Mouse (Mus musculus) limb, embryonic 14.5 days (tissue): Measurements from ENCODE around the gene Rnaseh2a. TPM values are rescaled to one million over a fixed set of nuclear protein-coding genes. Genes with fewer than 3 reads are reported as not detected.

ENCODE experiments used
- ATAC-seq: fragments of 200-750 bp; cut with Nextera tagmentation; 2 replicates; pipeline ENCODE4 v1.8.0; 2017; ENCODE audit warnings: low read depth, moderate number of reproducible peaks, moderate TSS enrichment; ENCODE audit not compliant: low FRiP score
- DNase-seq: peaks from one replicate; pipeline ENCODE4 v3.0.0-alpha.2; 2015; ENCODE audit warnings: low spot score
- H3K27ac ChIP-seq: fragments of 300-500 bp; sonication (generic); replicated peaks from 2 replicates; pipeline ENCODE4 v1.5.1; 2014; ENCODE audit warnings: low read depth, mild to moderate bottlenecking, low read length, moderate library complexity, mixed read lengths
- H3K27me3 ChIP-seq: fragments of 300-500 bp; sonication (generic); 2 replicates; pipeline ENCODE4 v1.6.1; 2014; ENCODE audit warnings: low read length, mixed read lengths; ENCODE audit not compliant: control insufficient read depth, insufficient read depth
- H3K36me3 ChIP-seq: fragments of 300-500 bp; sonication (generic); 2 replicates; pipeline ENCODE4 v1.6.1; 2014; ENCODE audit warnings: mild to moderate bottlenecking, low read length, moderate library complexity, mixed read lengths; ENCODE audit not compliant: control insufficient read depth, insufficient read depth
- H3K4me1 ChIP-seq: fragments of 300-500 bp; sonication (generic); 2 replicates; pipeline ENCODE4 v1.6.1; 2014; ENCODE audit warnings: antibody characterized with exemption, low read length, mixed read lengths; ENCODE audit not compliant: control insufficient read depth, insufficient read depth
- H3K4me2 ChIP-seq: fragments of 300-500 bp; sonication (generic); replicated peaks from 2 replicates; pipeline ENCODE4 v1.6.1; 2014; ENCODE audit warnings: low read depth, mild to moderate bottlenecking, low read length, moderate library complexity; ENCODE audit not compliant: severe bottlenecking
- H3K4me3 ChIP-seq: fragments of 300-500 bp; sonication (generic); replicated peaks from 2 replicates; pipeline ENCODE4 v1.5.1; 2014; ENCODE audit warnings: low read length
- H3K9ac ChIP-seq: fragments of 300-500 bp; sonication (generic); 2 replicates; pipeline ENCODE4 v1.6.1; 2014; ENCODE audit warnings: mild to moderate bottlenecking, low read depth, low read length, moderate library complexity; ENCODE audit not compliant: severe bottlenecking
- H3K9me3 ChIP-seq: fragments of 300-500 bp; sonication (generic); 2 replicates; pipeline ENCODE4 v1.6.1; 2016; ENCODE audit warnings: low read length; ENCODE audit not compliant: control insufficient read depth
- POLR2A ChIP-seq: fragments of 200-500 bp; IDR thresholded peaks from 2 replicates; pipeline ENCODE4 v1.8.0; 2012; ENCODE audit warnings: inconsistent platforms, mild to moderate bottlenecking, moderate library complexity, borderline replicate concordance; ENCODE audit not compliant: insufficient read depth, insufficient read length; ENCODE audit errors: extremely low read depth
- WGBS: fragments of 180-500 bp; shearing (Covaris S2); extraction: QIAGEN DNeasy Blood & Tissue Kit; methylation state at CpG from one replicate; pipeline ENCODE4 v1.1.7; 2014; 5-methylcytosine and 5-hydroxymethylcytosine counted together
- polyA plus RNA-seq, 2 experiments: library from polyadenylated mRNA; depleted of rRNA in 1 of 2; stranded (reverse) in 1 of 2; unstranded in 1 of 2; fragments of >200 nt; fragmentation: Nextera tagmentation in 1 of 2; extraction: Ambion mirVana in 1 of 2; gene quantifications; 2 replicates each; pipeline versions ENCODE4 v1.2.1 to v1.2.3; 2012 to 2014

Rnaseh2a gene
- polyA plus RNA-seq, 2 experiments = 60.8 to 90.8 TPM

DNA sequence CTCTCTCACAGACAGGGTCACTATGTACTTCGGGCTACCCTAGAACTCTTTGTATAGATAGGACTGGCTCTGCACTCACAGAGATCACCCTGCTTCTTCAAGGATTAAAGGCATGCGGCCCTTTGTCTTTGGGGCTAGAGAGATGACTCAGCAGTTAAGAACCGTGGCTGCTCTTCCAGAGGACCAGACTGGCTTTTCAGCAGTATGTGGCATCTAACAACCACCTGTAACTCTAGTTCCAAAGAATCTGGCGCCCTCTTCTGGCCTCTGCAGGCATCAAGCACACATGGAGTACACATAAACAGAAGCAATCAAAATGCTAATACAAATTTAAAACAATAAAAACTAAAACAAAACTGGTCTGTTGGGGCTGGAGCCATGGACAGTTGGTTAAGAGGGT lies 55.6 kb downstream of the Rnaseh2a start:
- Histone ChIP-seq H3K4me1 (peaks cover 8% of the 10 kb centered on the region; the same call in 1 of the 2 replicates), H3K9me3 (no peaks in the 10 kb centered on the region), H3K9ac (no peak overlapping the region), H3K36me3 (no peaks in the 10 kb centered on the region), H3K27ac (no peak overlapping the region), H3K4me2 (peak overlapping the region; percentile 88; the same call in 1 of the 2 replicates), H3K4me3 (no peak overlapping the region), H3K27me3 (peaks cover 19% of the 10 kb centered on the region)
- no peak for TF ChIP-seq POLR2A
- 36% methylated on average over 4 of the region's 4 CpGs for WGBS
- DNase-seq = no peak
- no peak for ATAC-seq

- Histone ChIP-seq H3K4me1 (peaks cover 9% of the 10 kb centered on the region; the same call in 1 of the 2 replicates), H3K27ac (no peak overlapping the region), H3K4me2 (peak overlapping the region; percentile 88), H3K36me3 (no peaks in the 10 kb centered on the region), H3K4me3 (peak overlapping the region; percentile 48), H3K27me3 (peaks cover 19% of the 10 kb centered on the region), H3K9ac (peak overlapping the region; percentile 62), H3K9me3 (no peaks in the 10 kb centered on the region)
- DNase-seq (no peak), ATAC-seq (no peak)
- TF ChIP-seq POLR2A = no peak
- 9% methylated on average over 9 of the region's 9 CpGs for WGBS
Measured at GRCm38 (mm10) chr8:84913502-84913900, 56.1 kb downstream of the Rnaseh2a start.

GRCm38 (mm10) chr8:84912895-84913501 lies 56.6 kb downstream of the Rnaseh2a start:
- ATAC-seq = peak; percentile 53
- DNase-seq = peak; percentile 42
- no peaks in the 10 kb centered on the region for H3K9me3 ChIP-seq
- H3K4me2 ChIP-seq = peak overlapping the region; percentile 88
- H3K36me3 ChIP-seq = no peaks in the 10 kb centered on the region
- TF ChIP-seq POLR2A = no peak
- peaks cover 9% of the 10 kb centered on the region; the same call in 1 of the 2 replicates for H3K4me1 ChIP-seq
- 1% methylated on average over 55 of the region's 55 CpGs for WGBS
- peaks cover 19% of the 10 kb centered on the region for H3K27me3 ChIP-seq
- peak overlapping the region; percentile 62 for H3K9ac ChIP-seq
- no peak overlapping the region for H3K27ac ChIP-seq
- peak overlapping the region; percentile 48 for H3K4me3 ChIP-seq

GRCm38 (mm10) chr8:84912391-84912790 lies 57.2 kb downstream of the Rnaseh2a start:
- Histone ChIP-seq H3K4me2 (peak overlapping the region; percentile 88), H3K9me3 (no peaks in the 10 kb centered on the region), H3K27ac (no peak overlapping the region), H3K36me3 (no peaks in the 10 kb centered on the region), H3K27me3 (peaks cover 19% of the 10 kb centered on the region), H3K4me3 (peak overlapping the region; percentile 48), H3K4me1 (peaks cover 9% of the 10 kb centered on the region; the same call in 1 of the 2 replicates), H3K9ac (peak overlapping the region; percentile 62)
- 24% methylated on average over 27 of the region's 27 CpGs for WGBS
- DNase-seq = no peak
- no peak for ATAC-seq
- no peak for TF ChIP-seq POLR2A

GRCm38 (mm10) chr8:84911854-84912253 lies 57.7 kb downstream of the Rnaseh2a start:
- Histone ChIP-seq H3K27ac (no peak overlapping the region), H3K27me3 (peaks cover 19% of the 10 kb centered on the region)

More at GRCm38 (mm10) chr8:84911854-84912253, 57.7 kb downstream of the Rnaseh2a start:
- no peaks in the 10 kb centered on the region for H3K36me3 ChIP-seq
- ATAC-seq = no peak
- H3K4me1 ChIP-seq = peaks cover 9% of the 10 kb centered on the region; the same call in 1 of the 2 replicates
- no peak overlapping the region for H3K4me2 ChIP-seq
- H3K9me3 ChIP-seq = no peaks in the 10 kb centered on the region
- no peak for TF ChIP-seq POLR2A
- no peak overlapping the region for H3K9ac ChIP-seq
- no peak overlapping the region; the same call in 1 of the 2 replicates for H3K4me3 ChIP-seq
- no peak for DNase-seq
- WGBS = 84% methylated on average over 9 of the region's 9 CpGs
